Mouse (Mus musculus): ENCODE data around the gene Gstm7. TPM values are rescaled to one million over a fixed set of nuclear protein-coding genes. Genes with fewer than 3 reads are reported as not detected.
"Not testable (repeated sequence)": the region's sequence is repeated elsewhere in the genome, so short reads cannot be mapped to it uniquely, and the experiment has no call there.

Gene Gstm7
- total and polyA plus RNA-seq, 3 experiments: not detected

GRCm38 (mm10) chr3:107977691-107978090 lies 46.1 kb upstream of the Gstm7 start:
- no peaks in the 10 kb centered on the region for H3K79me2 ChIP-seq (replicated peaks; ENCODE audit: control insufficient read depth, extremely low read depth, insufficient read depth, poor library complexity, severe bottlenecking)
- H3K27me3 ChIP-seq (replicated peaks): peaks cover 11% of the 10 kb centered on the region
- H3K9ac ChIP-seq (ENCODE audit: insufficient read depth, low read depth): no peak overlapping the region
- in situ Hi-C loops (cut with MboI; ENCODE audit: low pct_ligation_motif_present, low pct_unique_long_range_greater_than_20kb, low sequenced_read_pairs): no loop called here
- TF ChIP-seq POLR2AphosphoS2 (IDR thresholded peaks at IDR 0.05; ENCODE audit: low read depth, low read length): no peak
- TF ChIP-seq TBP (conservative IDR thresholded peaks at IDR 0.05; ENCODE audit: low read depth, low read length): no peak
- no peak for TF ChIP-seq JUN (IDR thresholded peaks at IDR 0.05; ENCODE audit: insufficient read depth, low read depth, low read length)
- TF ChIP-seq TCF12 (IDR thresholded peaks at IDR 0.05; ENCODE audit: low read depth, low read length): no peak
- no peak for TF ChIP-seq ETS1 (conservative IDR thresholded peaks at IDR 0.05; ENCODE audit: low read depth, low read length)
- no peak for TF ChIP-seq MAFK (IDR thresholded peaks at IDR 0.05; ENCODE audit: insufficient replicate concordance, low read length)
- no peak for TF ChIP-seq IRF4 (IDR thresholded peaks at IDR 0.05; ENCODE audit: low read depth, low read length)
- H3K4me2 ChIP-seq (ENCODE audit: insufficient read depth, low read depth, poor library complexity, severe bottlenecking): no peak overlapping the region
- no peaks in the 10 kb centered on the region for H3K4me1 ChIP-seq (ENCODE audit: control insufficient read depth in 1 of 2, insufficient read depth in 2 of 2)
- H3K4me3 ChIP-seq (replicated peaks in 1 of 3; ENCODE audit: low read depth in 2 of 3, low read length in 2 of 3, poor library complexity in 1 of 3): no peak overlapping the region
- dilution Hi-C loops (cut with MboI; ENCODE audit: extremely low pct_ligation_motif_present, extremely low pct_unique_long_range_greater_than_20kb, low sequenced_read_pairs): no loop called here
- no peak for DNase-seq (ENCODE audit: extremely low read depth)
- H3K27ac ChIP-seq (ENCODE audit: insufficient read depth, low read depth): no peak overlapping the region
- no peaks in the 10 kb centered on the region for H3K9me3 ChIP-seq (replicated peaks; ENCODE audit: low read length)
- H3K36me3 ChIP-seq (replicated peaks in 1 of 2; ENCODE audit: control insufficient read depth in 1 of 2, insufficient read depth in 1 of 2, low read length in 1 of 2): no peaks in the 10 kb centered on the region

DNA sequence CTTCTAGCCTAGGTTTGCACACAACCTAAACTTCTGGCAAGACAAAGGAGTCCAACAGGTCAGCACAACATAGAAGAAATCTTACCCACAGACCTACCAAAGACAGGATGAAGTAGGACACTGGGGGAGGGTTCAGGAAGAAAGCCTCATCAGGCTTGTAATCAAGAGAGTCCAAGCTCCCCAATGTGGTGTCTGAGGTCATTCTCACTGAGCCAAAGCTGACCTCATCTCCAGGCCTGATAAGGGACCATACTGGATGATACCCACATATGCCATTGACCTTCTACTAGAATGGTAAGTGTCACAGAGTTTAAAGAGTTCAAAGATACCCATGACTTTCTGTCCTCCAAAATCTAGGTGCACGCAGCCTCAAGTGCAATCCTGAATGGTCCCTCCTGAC lies 42.6 kb upstream of the Gstm7 start:
- dilution Hi-C loops (cut with MboI; ENCODE audit: extremely low pct_ligation_motif_present, extremely low pct_unique_long_range_greater_than_20kb, low sequenced_read_pairs): no loop called here

DNA sequence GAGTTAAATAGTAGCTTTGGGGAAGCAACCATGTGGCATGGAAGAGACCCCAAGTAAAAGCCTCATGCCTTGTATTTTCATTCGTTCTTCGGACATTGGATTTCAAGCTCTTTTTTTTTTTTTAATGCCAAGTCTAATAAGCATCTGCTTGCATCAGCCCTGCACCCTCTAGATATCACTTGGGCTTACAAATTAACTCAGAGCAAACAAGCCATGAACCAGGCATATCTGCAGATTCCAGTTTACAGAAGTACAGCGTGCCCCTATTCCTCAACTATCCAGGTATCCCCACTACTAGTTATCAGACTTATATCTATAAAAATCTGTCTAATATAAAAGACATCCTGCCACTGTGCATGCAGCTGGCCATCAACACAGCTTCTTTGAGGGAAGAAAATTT lies 40.5 kb upstream of the Gstm7 start:
- no peaks in the 10 kb centered on the region for H3K9me3 ChIP-seq (replicated peaks; ENCODE audit: low read length)
- no peak overlapping the region for H3K27ac ChIP-seq (ENCODE audit: insufficient read depth, low read depth)
- peaks cover 19% of the 10 kb centered on the region for H3K27me3 ChIP-seq (replicated peaks)
- dilution Hi-C loops (cut with MboI; ENCODE audit: extremely low pct_ligation_motif_present, extremely low pct_unique_long_range_greater_than_20kb, low sequenced_read_pairs): no loop called here
- DNase-seq (ENCODE audit: extremely low read depth): no peak
- in situ Hi-C loops (cut with MboI; ENCODE audit: low pct_ligation_motif_present, low pct_unique_long_range_greater_than_20kb, low sequenced_read_pairs): no loop called here
- no peaks in the 10 kb centered on the region for H3K4me1 ChIP-seq (ENCODE audit: control insufficient read depth in 1 of 2, insufficient read depth in 2 of 2)
- no peaks in the 10 kb centered on the region for H3K36me3 ChIP-seq (replicated peaks in 1 of 2; ENCODE audit: control insufficient read depth in 1 of 2, insufficient read depth in 1 of 2, low read length in 1 of 2)
- TF ChIP-seq JUN (IDR thresholded peaks at IDR 0.05; ENCODE audit: insufficient read depth, low read depth, low read length) (no peak), KAT2A (IDR thresholded peaks at IDR 0.05; ENCODE audit: insufficient replicate concordance, low read length) (no peak), USF1 (IDR thresholded peaks at IDR 0.05; ENCODE audit: low read depth, low read length) (no peak), EP300 (IDR thresholded peaks at IDR 0.05; ENCODE audit: low read length) (no peak), JUND (conservative IDR thresholded peaks at IDR 0.05; ENCODE audit: low read depth, low read length) (no peak), MAX (IDR thresholded peaks at IDR 0.05; ENCODE audit: low read length) (no peak), PAX5 (IDR thresholded peaks at IDR 0.05; ENCODE audit: low read length) (no peak), SMC3 (IDR thresholded peaks at IDR 0.05; ENCODE audit: low read depth, low read length) (no peak)
- H3K4me3 ChIP-seq (replicated peaks in 1 of 3; ENCODE audit: low read depth in 2 of 3, low read length in 2 of 3, poor library complexity in 1 of 3): no peak overlapping the region
- H3K4me2 ChIP-seq (ENCODE audit: insufficient read depth, low read depth, poor library complexity, severe bottlenecking): no peak overlapping the region
- H3K9ac ChIP-seq (ENCODE audit: insufficient read depth, low read depth): no peak overlapping the region
- H3K79me2 ChIP-seq (replicated peaks; ENCODE audit: control insufficient read depth, extremely low read depth, insufficient read depth, poor library complexity, severe bottlenecking): no peaks in the 10 kb centered on the region

More for the DNA sequence above, 42.6 kb upstream of the Gstm7 start:
- Histone ChIP-seq H3K4me3 (replicated peaks in 1 of 3; ENCODE audit: low read depth in 2 of 3, low read length in 2 of 3, poor library complexity in 1 of 3) (no peak overlapping the region), H3K9me3 (replicated peaks; ENCODE audit: low read length) (no peaks in the 10 kb centered on the region), H3K79me2 (replicated peaks; ENCODE audit: control insufficient read depth, extremely low read depth, insufficient read depth, poor library complexity, severe bottlenecking) (no peaks in the 10 kb centered on the region), H3K4me2 (ENCODE audit: insufficient read depth, low read depth, poor library complexity, severe bottlenecking) (no peak overlapping the region), H3K9ac (ENCODE audit: insufficient read depth, low read depth) (no peak overlapping the region), H3K4me1 (ENCODE audit: control insufficient read depth in 1 of 2, insufficient read depth in 2 of 2) (no peaks in the 10 kb centered on the region), H3K27me3 (replicated peaks) (peaks cover 19% of the 10 kb centered on the region), H3K27ac (ENCODE audit: insufficient read depth, low read depth) (no peak overlapping the region), H3K36me3 (replicated peaks in 1 of 2; ENCODE audit: control insufficient read depth in 1 of 2, insufficient read depth in 1 of 2, low read length in 1 of 2) (no peaks in the 10 kb centered on the region)
- no peak for DNase-seq (ENCODE audit: extremely low read depth)
- TF ChIP-seq TBP (conservative IDR thresholded peaks at IDR 0.05; ENCODE audit: low read depth, low read length): no peak
- TF ChIP-seq MAX (IDR thresholded peaks at IDR 0.05; ENCODE audit: low read length): no peak
- no peak for TF ChIP-seq E2F4 (IDR thresholded peaks at IDR 0.05; ENCODE audit: insufficient replicate concordance, low read depth, low read length)
- TF ChIP-seq ZNF384 (IDR thresholded peaks at IDR 0.05; ENCODE audit: low read depth, low read length): no peak
- no peak for TF ChIP-seq RCOR1 (conservative IDR thresholded peaks at IDR 0.05; ENCODE audit: low read depth, low read length)
- TF ChIP-seq JUN (IDR thresholded peaks at IDR 0.05; ENCODE audit: insufficient read depth, low read depth, low read length): no peak
- no peak for TF ChIP-seq MEF2A (IDR thresholded peaks at IDR 0.05; ENCODE audit: borderline replicate concordance, low read depth, low read length)
- no peak for TF ChIP-seq NELFE (IDR thresholded peaks at IDR 0.05; ENCODE audit: low read depth, low read length)
- TF ChIP-seq ELF1 (IDR thresholded peaks at IDR 0.05; ENCODE audit: low read depth, low read length): no peak
- in situ Hi-C loops (cut with MboI; ENCODE audit: low pct_ligation_motif_present, low pct_unique_long_range_greater_than_20kb, low sequenced_read_pairs): no loop called here

DNA sequence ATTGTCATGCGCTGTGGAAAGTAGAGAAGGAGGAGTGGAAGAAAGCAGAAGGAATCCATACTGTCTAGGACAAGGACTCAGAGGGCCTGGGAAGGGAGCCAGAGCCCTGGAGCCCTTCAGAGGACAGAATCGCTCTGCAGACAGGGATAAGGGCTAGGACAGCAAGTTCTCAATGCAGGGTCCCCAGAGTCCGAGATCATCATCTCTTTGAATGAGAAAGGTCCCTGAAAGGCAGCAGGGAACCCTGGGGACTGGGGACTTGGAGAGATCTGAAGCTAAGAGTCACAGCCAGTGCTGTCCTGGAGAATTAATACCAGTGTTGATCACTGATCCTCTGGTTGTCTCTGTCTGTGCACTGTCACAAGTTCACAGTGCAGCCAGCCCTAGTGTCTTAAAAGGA lies 39.5 kb upstream of the Gstm7 start:
- H3K4me2 ChIP-seq (ENCODE audit: insufficient read depth, low read depth, poor library complexity, severe bottlenecking); DNase-seq (ENCODE audit: extremely low read depth); in situ Hi-C loops (cut with MboI; ENCODE audit: low pct_ligation_motif_present, low pct_unique_long_range_greater_than_20kb, low sequenced_read_pairs); H3K4me3 ChIP-seq (replicated peaks in 1 of 3; ENCODE audit: low read depth in 2 of 3, low read length in 2 of 3, poor library complexity in 1 of 3); H3K4me1 ChIP-seq (ENCODE audit: control insufficient read depth in 1 of 2, insufficient read depth in 2 of 2); H3K36me3 ChIP-seq (replicated peaks in 1 of 2; ENCODE audit: control insufficient read depth in 1 of 2, insufficient read depth in 1 of 2, low read length in 1 of 2); H3K9ac ChIP-seq (ENCODE audit: insufficient read depth, low read depth); H3K79me2 ChIP-seq (replicated peaks; ENCODE audit: control insufficient read depth, extremely low read depth, insufficient read depth, poor library complexity, severe bottlenecking); H3K9me3 ChIP-seq (replicated peaks; ENCODE audit: low read length); dilution Hi-C loops (cut with MboI; ENCODE audit: extremely low pct_ligation_motif_present, extremely low pct_unique_long_range_greater_than_20kb, low sequenced_read_pairs); H3K27ac ChIP-seq (ENCODE audit: insufficient read depth, low read depth): not testable (repeated sequence)
- H3K27me3 ChIP-seq (replicated peaks): peaks cover 19% of the 10 kb centered on the region
